Comparison of ENCODE assay signal across 14 mouse cellular contexts in genomic region chr19:7083035-7083794, GRCm38 (mm10). TPM values are rescaled to one million over a fixed set of nuclear protein-coding genes. Genes with fewer than 3 reads are reported as not detected.
DNase-seq lines count a peak whose midpoint lies in the region; ATAC-seq and TF ChIP-seq lines count a peak whose summit lies in the region.
"Had no signal": no experiment of that assay in that cellular context is flagged by ENCODE, and none has a peak within 500 bp of the region (broad histone marks: within the 10 kb centered on the region; RNA-seq: fewer than 3 reads in every experiment).

No protein-coding gene starts in this region.

- H3K9ac ChIP-seq in hindbrain, embryonic 15.5 days: no peak overlapping the region
- H3K9ac ChIP-seq in neural tube, embryonic 13.5 days: no peak overlapping the region
- H3K9ac ChIP-seq: limb, embryonic 12.5 days had no signal

- WGBS in forebrain, embryonic 10.5 days: 19% methylated on average over 14 of the region's 14 CpGs
- 25% methylated on average over 14 of the region's 14 CpGs for WGBS in hindbrain, embryonic 15.5 days
- 15% methylated on average over 14 of the region's 14 CpGs for WGBS in neural tube, embryonic 13.5 days
- WGBS in thymus, adult 2 months: 96% methylated on average over 14 of the region's 14 CpGs

- no peak for TF ChIP-seq CTCF in layer of hippocampus, adult 2 months (conservative IDR thresholded peaks at IDR 0.05)
- TF ChIP-seq CTCF in thymus, adult 2 months (IDR thresholded peaks at IDR 0.05; ENCODE audit: borderline replicate concordance, control insufficient read depth, extremely low read depth, insufficient read depth, low read length, poor library complexity): no peak

- H3K4me1 ChIP-seq in forebrain, embryonic 10.5 days: peaks cover 67% of the 10 kb centered on the region
- peaks cover 48% of the 10 kb centered on the region for H3K4me1 ChIP-seq in hindbrain, embryonic 15.5 days (replicated peaks)
- H3K4me1 ChIP-seq in neural tube, embryonic 13.5 days (replicated peaks): peaks cover 65% of the 10 kb centered on the region
- no peaks in the 10 kb centered on the region for H3K4me1 ChIP-seq in thymus, adult 2 months (replicated peaks; ENCODE audit: control insufficient read depth, insufficient read depth, low read length)

- no peak overlapping the region for H3K4me3 ChIP-seq in layer of hippocampus, adult 2 months
- H3K4me3 ChIP-seq in forebrain, embryonic 10.5 days: no peak overlapping the region; the same call in 1 of the 2 replicates
- H3K4me3 ChIP-seq in hindbrain, embryonic 15.5 days: no peak overlapping the region
- no peak overlapping the region for H3K4me3 ChIP-seq in neural tube, embryonic 13.5 days
- H3K4me3 ChIP-seq in thymus, adult 2 months (ENCODE audit: control insufficient read depth, insufficient read depth, low read length): no peak overlapping the region
- H3K4me3 ChIP-seq: gastrocnemius, adult 2 months; limb, embryonic 12.5 days had no signal

- H3K4me2 ChIP-seq in hindbrain, embryonic 15.5 days: no peak overlapping the region
- no peak overlapping the region for H3K4me2 ChIP-seq in neural tube, embryonic 13.5 days
- H3K4me2 ChIP-seq: limb, embryonic 12.5 days had no signal

- H3K27ac ChIP-seq in layer of hippocampus, adult 2 months: 0 out of 2 replicates have a peak overlapping the region, but pooled peaks have one; percentile 37
- peak overlapping the region; percentile 77 for H3K27ac ChIP-seq in forebrain, embryonic 10.5 days
- no peak overlapping the region; the same call in 1 of the 2 replicates for H3K27ac ChIP-seq in hindbrain, embryonic 15.5 days (replicated peaks)
- H3K27ac ChIP-seq in neural tube, embryonic 13.5 days (replicated peaks): peak overlapping the region; percentile 59
- no peak overlapping the region for H3K27ac ChIP-seq in thymus, adult 2 months (ENCODE audit: control insufficient read depth, insufficient read depth, low read length)
- H3K27ac ChIP-seq: gastrocnemius, adult 2 months; limb, embryonic 12.5 days had no signal

- DNase-seq in layer of hippocampus, adult 2 months (ENCODE audit: low spot score in 2 of 2): peak; percentile 53 to 57
- DNase-seq in layer of hippocampus, postnatal 25 days (ENCODE audit: extremely low spot score in 1 of 2, low spot score in 1 of 2): no peak
- DNase-seq in forebrain, embryonic 10.5 days (ENCODE audit: extremely low spot score, low spot score): no peak
- DNase-seq in thymus, adult 2 months: no peak
- DNase-seq in Muller cell, postnatal 12 days (ENCODE audit: inconsistent ontology term): no peak
- no peak for DNase-seq in kidney, adult 9 months
- DNase-seq: cerebellum, postnatal 36 days; gastrocnemius, adult 2 months; lung, postnatal 4 days; thymus, postnatal 25 days had no signal

- H3K9me3 ChIP-seq in forebrain, embryonic 10.5 days: no peaks in the 10 kb centered on the region
- no peaks in the 10 kb centered on the region for H3K9me3 ChIP-seq in hindbrain, embryonic 15.5 days
- no peaks in the 10 kb centered on the region for H3K9me3 ChIP-seq in neural tube, embryonic 13.5 days
- H3K9me3 ChIP-seq: limb, embryonic 12.5 days had no signal

- peak; percentile 45; the same call in 1 of the 2 replicates for ATAC-seq in hindbrain, embryonic 15.5 days (ENCODE audit: low FRiP score, low read depth)
- ATAC-seq in neural tube, embryonic 13.5 days (ENCODE audit: low read depth): peak; percentile 32; the same call in 1 of the 2 replicates
- ATAC-seq: inflammation-experienced regulatory T-cells, adult 6 months had no signal

- peaks cover 87% of the 10 kb centered on the region for H3K27me3 ChIP-seq in forebrain, embryonic 10.5 days (ENCODE audit: poor library complexity, severe bottlenecking)
- no peaks in the 10 kb centered on the region for H3K27me3 ChIP-seq in hindbrain, embryonic 15.5 days
- H3K27me3 ChIP-seq in neural tube, embryonic 13.5 days: peaks cover 50% of the 10 kb centered on the region
- H3K27me3 ChIP-seq in thymus, adult 2 months (ENCODE audit: control insufficient read depth, insufficient read depth, low read length): no peaks in the 10 kb centered on the region

- TF ChIP-seq POLR2A in thymus, adult 2 months (IDR thresholded peaks at IDR 0.05; ENCODE audit: control insufficient read depth, extremely low read depth, insufficient read depth, low read length, poor library complexity): no peak

- H3K36me3 ChIP-seq in forebrain, embryonic 10.5 days (replicated peaks): no peaks in the 10 kb centered on the region
- H3K36me3 ChIP-seq in hindbrain, embryonic 15.5 days: no peaks in the 10 kb centered on the region
- no peaks in the 10 kb centered on the region for H3K36me3 ChIP-seq in neural tube, embryonic 13.5 days
- no peaks in the 10 kb centered on the region for H3K36me3 ChIP-seq in thymus, adult 2 months (ENCODE audit: control insufficient read depth, insufficient read depth, low read length)
- H3K36me3 ChIP-seq: limb, embryonic 12.5 days had no signal

RNA-seq across cellular contexts. Expression of gene Flrt1, which starts 22.3 kb away (rescaled TPM):
- total RNA-seq in layer of hippocampus, adult 2 months (2021): 10 to 100 TPM; 17.9 to 19.5 TPM
- total RNA-seq in layer of hippocampus, postnatal 25 days (2021): 10 to 100 TPM; 18.3 to 21.2 TPM
- 4.0 and 4.8 TPM in 2 replicates for polyA plus RNA-seq in forebrain, embryonic 10.5 days (2016; fragmentation: Nextera tagmentation; extraction: Ambion mirVana)
- polyA plus RNA-seq in hindbrain, embryonic 15.5 days (2015; fragmentation: Nextera tagmentation; extraction: Ambion mirVana): 9.8 and 11.1 TPM in 2 replicates
- 9.6 and 10.9 TPM in 2 replicates for polyA plus RNA-seq in neural tube, embryonic 13.5 days (2015; fragmentation: Nextera tagmentation; extraction: Ambion mirVana)
- polyA plus RNA-seq in thymus, adult 2 months (2012; rRNA removed): 0.59 and 0.64 TPM in 2 replicates

RNA-seq across cellular contexts. Expression of gene Macrod1, which starts 26.6 kb away (rescaled TPM):
- total RNA-seq in layer of hippocampus, adult 2 months (2021): 10 to 100 TPM; 20.3 to 22.4 TPM
- total RNA-seq in layer of hippocampus, postnatal 25 days (2021): 10 to 100 TPM; 16.4 to 22.0 TPM
- polyA plus RNA-seq in forebrain, embryonic 10.5 days (2016; fragmentation: Nextera tagmentation; extraction: Ambion mirVana): 3.7 and 3.9 TPM in 2 replicates
- 5.5 and 6.1 TPM in 2 replicates for polyA plus RNA-seq in hindbrain, embryonic 15.5 days (2015; fragmentation: Nextera tagmentation; extraction: Ambion mirVana)
- polyA plus RNA-seq in neural tube, embryonic 13.5 days (2015; fragmentation: Nextera tagmentation; extraction: Ambion mirVana): 4.4 and 5.2 TPM in 2 replicates
- 37.5 and 49.3 TPM in 2 replicates for polyA plus RNA-seq in thymus, adult 2 months (2012; rRNA removed)

RNA-seq across cellular contexts. Expression of gene Stip1, which starts 43.4 kb away (rescaled TPM):
- total RNA-seq in layer of hippocampus, adult 2 months (2021): 100 to 1,000 TPM; 179 to 195 TPM
- 100 to 1,000 TPM; 169 to 202 TPM for total RNA-seq in layer of hippocampus, postnatal 25 days (2021)
- polyA plus RNA-seq in forebrain, embryonic 10.5 days (2016; fragmentation: Nextera tagmentation; extraction: Ambion mirVana): 456 and 486 TPM in 2 replicates
- 218 and 229 TPM in 2 replicates for polyA plus RNA-seq in hindbrain, embryonic 15.5 days (2015; fragmentation: Nextera tagmentation; extraction: Ambion mirVana)
- 244 and 248 TPM in 2 replicates for polyA plus RNA-seq in neural tube, embryonic 13.5 days (2015; fragmentation: Nextera tagmentation; extraction: Ambion mirVana)
- 87.4 and 89.5 TPM in 2 replicates for polyA plus RNA-seq in thymus, adult 2 months (2012; rRNA removed)

Comparison
In these comparisons a context has a peak if more than half of its experiments do, and no peak if none do; other contexts are left out.
1. DNase-seq: peak in layer of hippocampus, adult 2 months (2 of 2); none in layer of hippocampus, postnatal 25 days (0 of 2), forebrain, embryonic 10.5 days (single experiment), thymus, adult 2 months (single experiment), Muller cell, postnatal 12 days (single experiment) and kidney, adult 9 months (single experiment).
2. H3K27ac ChIP-seq: peak in layer of hippocampus, adult 2 months (single experiment), forebrain, embryonic 10.5 days (single experiment) and neural tube, embryonic 13.5 days (single experiment); none in hindbrain, embryonic 15.5 days (single experiment) and thymus, adult 2 months (single experiment).